Mouse (Mus musculus) erythroblast, embryonic 14.5 days (primary cell): ENCODE results near the gene Tbx4.

ENCODE experiments used
- GATA1 ChIP-seq: IDR thresholded peaks from 2 replicates; pipeline ENCODE4 v1.6.1; 2012; ENCODE audit warnings: low read length, inconsistent platforms, mixed read lengths
- TAL1 ChIP-seq: IDR thresholded peaks from 3 replicates; pipeline ENCODE4 v1.6.1; 2012; ENCODE audit warnings: low read length, inconsistent platforms, mixed read lengths

DNA sequence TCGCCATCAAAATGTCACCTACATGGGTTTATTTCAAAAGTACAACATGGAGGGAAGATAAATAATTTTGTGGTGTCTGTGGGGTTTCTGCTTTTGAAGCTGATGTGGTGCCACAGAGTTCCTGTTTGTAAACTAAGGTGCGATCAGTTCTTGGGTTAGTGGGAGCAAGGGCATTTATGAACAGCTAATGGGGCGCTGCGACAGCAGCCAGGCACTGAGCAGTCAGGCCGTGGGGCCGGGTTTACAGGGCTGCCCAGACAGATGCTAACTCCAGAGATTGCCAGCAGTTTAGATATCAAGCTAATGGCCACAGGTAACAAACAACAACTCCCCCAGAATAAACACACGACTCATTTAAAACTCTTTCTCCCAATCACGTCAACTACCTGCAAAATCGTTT lies 75.3 kb downstream of the Tbx4 start:
- TF ChIP-seq TAL1 (no peak), GATA1 (no peak)
